Mouse (Mus musculus) thymus, postnatal 25 days (tissue): ENCODE measurements around the gene Adamtsl1.

Experiments
- DNase-seq: peaks from one replicate; pipeline ENCODE4 v3.0.0; 2022

The Adamtsl1 gene

GRCm38 (mm10) chr4:85818504-85818903 lies 304.5 kb downstream of the Adamtsl1 start:
- DNase-seq, result no peak

GRCm38 (mm10) chr4:85819169-85819568 lies 305.2 kb downstream of the Adamtsl1 start:
- no peak for DNase-seq

- DNase-seq, result no peak
These were observed 305.9 kb downstream of the Adamtsl1 start for GRCm38 (mm10) chr4:85819921-85820320.

DNA sequence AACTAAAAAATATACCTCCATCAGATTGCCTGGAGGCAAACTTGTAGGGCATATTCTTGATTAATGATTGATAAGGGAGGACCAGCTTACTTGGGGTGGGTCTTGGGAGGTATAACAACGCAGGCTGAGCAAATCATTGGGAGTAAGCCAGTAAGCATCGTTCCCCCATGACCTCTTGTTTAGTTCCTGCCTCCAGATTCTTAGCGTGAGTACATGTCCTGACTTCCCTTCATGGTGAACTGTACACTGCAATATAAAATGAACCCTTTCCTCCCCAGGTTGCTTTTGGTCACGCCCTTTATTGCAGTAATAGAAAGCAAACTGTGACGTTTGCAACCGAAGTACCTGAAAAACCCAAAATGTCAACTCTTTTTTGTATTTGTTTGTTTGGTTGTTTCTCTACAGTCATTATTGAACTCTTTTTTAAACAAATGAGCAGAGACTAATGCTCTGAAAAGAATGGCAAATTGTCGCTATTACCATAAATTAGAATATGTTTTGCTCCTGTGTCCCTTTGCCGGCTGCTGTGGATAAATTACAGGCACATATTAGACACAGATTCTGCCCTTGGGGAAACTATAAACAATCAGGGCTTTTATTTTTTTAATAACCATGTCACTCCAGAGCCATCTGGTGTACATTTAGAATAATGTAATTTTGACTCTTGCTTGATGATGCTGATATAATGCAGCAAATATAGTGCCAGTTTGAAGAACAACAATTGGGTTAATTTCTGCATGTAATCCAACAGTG lies 310.2 kb downstream of the Adamtsl1 start:
- DNase-seq, result no peak

- DNase-seq, result no peak
These were observed 310.7 kb downstream of the Adamtsl1 start for GRCm38 (mm10) chr4:85824705-85825085.

DNA sequence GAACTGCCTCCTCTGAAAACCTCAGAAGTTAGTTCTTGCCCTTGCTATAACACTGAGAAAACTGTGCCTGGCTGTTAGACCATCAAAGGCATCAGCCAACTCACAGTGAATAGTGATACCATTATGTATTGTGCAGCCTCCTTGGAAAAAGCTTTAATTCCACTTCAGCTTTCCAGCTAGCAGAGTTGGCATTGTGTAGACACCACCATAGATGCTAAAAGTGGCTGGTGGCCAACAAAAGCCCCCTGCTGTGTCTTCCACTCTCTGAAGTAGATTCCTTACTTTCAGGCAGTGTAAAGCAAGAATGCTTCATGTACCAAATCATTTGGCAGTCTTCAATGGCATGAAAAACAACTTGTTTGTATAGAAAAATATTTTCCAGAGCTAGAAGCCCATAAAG lies 323.1 kb downstream of the Adamtsl1 start:
- no peak for DNase-seq

DNA sequence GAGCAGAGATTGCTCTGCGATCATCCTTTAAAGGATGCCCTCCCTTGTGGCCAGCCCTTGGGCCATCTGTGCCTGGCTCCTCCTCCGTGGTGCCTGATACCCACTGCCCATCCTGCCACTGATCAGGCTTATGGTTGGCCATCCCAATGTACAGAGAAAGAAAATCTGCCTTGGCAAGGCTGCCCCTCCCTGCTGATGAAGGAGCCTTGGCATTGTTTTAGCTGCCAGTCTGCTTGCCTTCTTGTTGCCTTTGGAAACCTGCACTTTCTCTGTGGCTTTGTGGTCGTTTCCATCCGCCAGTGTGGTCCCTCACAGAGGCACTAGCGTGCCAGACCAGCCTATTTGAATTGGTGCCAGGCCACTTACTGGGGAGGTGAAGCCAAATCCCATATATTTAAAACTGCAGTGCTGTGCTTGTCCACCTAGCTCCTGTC lies 323.6 kb downstream of the Adamtsl1 start:
- DNase-seq, result no peak

GRCm38 (mm10) chr4:85838031-85838430 lies 324.1 kb downstream of the Adamtsl1 start:
- no peak for DNase-seq

DNA sequence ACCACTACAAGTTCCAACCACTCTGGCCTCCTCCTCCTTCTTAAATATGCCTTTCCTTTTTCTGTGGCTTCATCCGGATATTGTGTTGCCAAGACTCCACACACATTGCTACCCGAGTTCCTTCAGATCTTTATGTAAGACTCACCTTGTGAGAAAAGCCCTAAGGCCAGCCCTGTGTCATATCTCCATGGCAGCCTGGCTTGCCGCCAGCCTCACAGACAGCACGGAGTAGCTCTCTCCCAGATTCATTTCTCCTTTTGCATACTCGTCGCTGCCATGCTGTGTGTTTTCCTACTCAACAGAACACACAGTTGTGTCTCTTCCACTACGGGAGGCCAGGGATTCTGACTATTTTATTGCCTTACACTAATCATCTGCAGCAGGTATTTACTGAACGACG lies 328.1 kb downstream of the Adamtsl1 start:
- no peak for DNase-seq

DNA sequence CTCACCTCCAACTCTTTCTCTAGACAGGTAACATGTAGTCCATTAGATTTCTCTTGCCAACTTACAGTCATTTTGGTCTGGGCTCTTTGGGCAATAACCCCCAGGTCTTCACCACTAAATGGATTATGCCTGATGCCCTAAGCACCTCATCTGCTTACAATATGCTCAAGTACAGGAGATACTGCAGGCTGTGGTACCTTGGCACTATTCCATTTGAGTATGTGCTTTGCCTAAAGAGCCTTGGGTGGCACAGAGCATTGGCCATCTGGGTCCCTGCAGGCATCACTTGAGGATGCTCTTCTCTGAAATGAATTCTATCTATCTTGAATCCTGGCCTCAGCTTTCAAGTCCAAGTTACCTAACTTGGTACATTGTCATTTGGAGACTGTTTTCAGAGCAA lies 330.4 kb downstream of the Adamtsl1 start:
- DNase-seq, result no peak

- no peak for DNase-seq
These were observed 332.0 kb downstream of the Adamtsl1 start for GRCm38 (mm10) chr4:85845931-85846330.

- no peak for DNase-seq
These were observed 339.4 kb downstream of the Adamtsl1 start for GRCm38 (mm10) chr4:85853401-85853800.

- no peak for DNase-seq
These were observed 340.5 kb downstream of the Adamtsl1 start for GRCm38 (mm10) chr4:85854507-85854906.

GRCm38 (mm10) chr4:85879376-85879775 lies 365.4 kb downstream of the Adamtsl1 start:
- no peak for DNase-seq

DNA sequence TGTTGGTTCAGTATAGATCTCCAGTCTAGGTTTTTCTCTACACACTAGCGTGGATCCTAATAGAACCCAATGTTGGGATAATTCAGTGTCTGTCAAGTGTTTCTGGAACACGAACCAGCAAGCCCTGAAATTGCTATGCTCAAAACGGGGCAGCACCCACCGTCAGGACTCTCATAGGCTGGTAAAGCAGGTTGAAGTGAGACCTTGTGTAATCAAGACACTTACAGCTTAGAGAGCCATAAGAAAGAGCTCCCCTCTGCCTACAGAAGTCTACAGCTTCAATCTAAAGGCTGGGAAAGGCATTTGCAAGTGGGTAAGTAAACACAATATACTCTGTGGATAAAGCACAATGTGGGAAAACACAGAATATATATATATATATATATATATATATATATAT lies 367.3 kb downstream of the Adamtsl1 start:
- DNase-seq, result no peak

GRCm38 (mm10) chr4:85884031-85884430 lies 370.1 kb downstream of the Adamtsl1 start:
- DNase-seq, result no peak

DNA sequence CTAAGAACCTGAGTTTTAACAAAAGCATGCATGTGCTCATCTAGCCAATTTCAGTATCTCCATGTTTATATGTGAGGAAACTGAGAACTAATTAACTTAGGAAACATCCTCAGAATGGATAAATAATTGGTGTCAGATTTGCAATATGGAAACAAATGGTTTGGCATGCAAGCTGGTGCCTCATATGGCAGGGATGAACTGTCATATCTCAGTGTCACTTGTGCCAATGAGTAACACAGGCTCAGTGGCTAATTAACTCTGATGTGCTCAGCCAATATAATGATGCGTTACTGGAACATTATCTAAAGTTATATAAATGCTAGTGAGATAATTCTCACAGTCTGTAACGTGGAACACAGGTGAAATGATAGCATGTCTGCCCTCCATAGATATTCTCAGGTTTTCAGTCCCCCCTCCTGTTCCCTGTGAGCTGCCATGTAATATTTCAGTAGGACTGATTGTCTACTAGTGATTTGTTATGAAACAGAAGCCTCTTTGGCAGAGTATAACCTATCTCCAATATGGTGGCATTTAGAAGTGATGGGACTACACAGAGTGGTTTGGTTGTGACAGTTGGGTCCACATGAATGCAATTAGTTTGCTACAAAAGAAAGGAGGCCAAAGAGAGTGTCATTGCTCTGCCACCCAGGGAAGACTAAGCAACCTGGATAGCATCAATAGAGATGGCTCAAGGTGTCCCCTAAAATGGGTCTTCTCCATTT lies 376.1 kb downstream of the Adamtsl1 start:
- no peak for DNase-seq

DNA sequence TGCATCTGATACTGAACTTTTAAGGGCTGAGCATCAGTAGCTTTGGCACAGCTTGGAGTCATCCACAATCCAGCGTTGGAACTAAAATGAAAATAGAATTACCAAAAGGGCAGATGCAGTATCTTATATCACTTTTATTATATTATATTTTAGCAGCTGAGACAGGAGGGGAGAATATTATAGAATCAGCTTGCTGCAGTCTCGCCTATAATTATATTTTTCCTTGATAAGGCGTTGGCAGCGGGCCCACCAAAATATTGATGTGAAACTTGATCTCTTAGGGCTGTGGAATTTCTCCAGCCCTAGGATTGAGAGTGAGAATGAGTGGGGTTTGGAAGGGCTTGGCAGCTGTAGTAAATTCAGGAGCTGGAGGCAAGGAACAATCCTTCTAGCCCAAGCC lies 387.3 kb downstream of the Adamtsl1 start:
- DNase-seq, result no peak

- DNase-seq, result no peak
These were observed 390.2 kb downstream of the Adamtsl1 start for GRCm38 (mm10) chr4:85904217-85904616.

DNA sequence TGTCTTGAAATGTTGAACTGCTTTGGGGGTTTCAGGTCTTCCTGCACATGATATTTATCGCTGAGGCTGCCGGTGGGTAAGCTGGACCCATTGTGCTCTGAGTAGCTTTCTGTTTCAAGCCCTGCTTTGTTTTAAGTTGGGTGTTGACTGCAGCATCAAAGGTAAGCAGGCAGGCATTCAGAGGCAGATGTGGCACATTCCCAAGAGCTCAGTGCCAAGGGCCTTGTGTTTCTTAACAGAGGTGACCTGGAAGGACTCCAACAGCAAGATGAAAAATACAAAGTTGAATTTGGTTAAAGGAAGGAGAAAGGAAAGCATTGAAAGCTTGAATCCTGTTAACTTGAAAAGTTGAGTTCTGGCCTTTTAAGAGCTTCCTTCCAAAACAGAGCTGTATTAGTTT lies 402.1 kb downstream of the Adamtsl1 start:
- DNase-seq, result no peak

- no peak for DNase-seq
These were observed 404.4 kb downstream of the Adamtsl1 start for GRCm38 (mm10) chr4:85918366-85918765.

- no peak for DNase-seq
These were observed 406.5 kb downstream of the Adamtsl1 start for GRCm38 (mm10) chr4:85920474-85920873.

GRCm38 (mm10) chr4:85922741-85923140 lies 408.8 kb downstream of the Adamtsl1 start:
- no peak for DNase-seq

GRCm38 (mm10) chr4:85932129-85932528 lies 418.2 kb downstream of the Adamtsl1 start:
- DNase-seq, result no peak

DNA sequence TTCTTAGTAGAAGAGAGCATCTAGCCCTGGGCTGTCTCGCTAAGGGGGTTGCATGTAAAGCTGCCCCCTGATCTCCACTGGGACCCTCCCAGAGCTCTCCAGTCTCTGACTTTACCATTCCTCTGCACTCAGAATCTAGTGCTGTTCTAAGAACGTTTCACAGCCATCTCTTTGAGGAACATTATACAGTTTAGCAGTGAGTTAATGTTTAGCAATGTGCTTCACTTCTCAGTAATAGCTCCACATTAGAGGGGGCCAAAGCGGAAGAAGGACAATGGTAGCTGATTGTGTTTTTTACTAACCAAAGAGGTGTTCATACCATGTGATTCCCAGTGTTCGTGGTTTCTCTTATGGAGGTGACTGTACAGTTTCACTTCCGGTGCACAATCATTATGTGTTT lies 425.5 kb downstream of the Adamtsl1 start:
- DNase-seq, result no peak
